Mouse (Mus musculus) cerebellum, adult 9-11 months (tissue): ENCODE data around the gene Adcy10.
A peak's percentile ranks its signal among the peaks of the same experiment; 100 is the strongest.

Experiments
- DNase-seq: peaks from one replicate; pipeline ENCODE4 v3.0.0; 2022

Adcy10 gene

DNA sequence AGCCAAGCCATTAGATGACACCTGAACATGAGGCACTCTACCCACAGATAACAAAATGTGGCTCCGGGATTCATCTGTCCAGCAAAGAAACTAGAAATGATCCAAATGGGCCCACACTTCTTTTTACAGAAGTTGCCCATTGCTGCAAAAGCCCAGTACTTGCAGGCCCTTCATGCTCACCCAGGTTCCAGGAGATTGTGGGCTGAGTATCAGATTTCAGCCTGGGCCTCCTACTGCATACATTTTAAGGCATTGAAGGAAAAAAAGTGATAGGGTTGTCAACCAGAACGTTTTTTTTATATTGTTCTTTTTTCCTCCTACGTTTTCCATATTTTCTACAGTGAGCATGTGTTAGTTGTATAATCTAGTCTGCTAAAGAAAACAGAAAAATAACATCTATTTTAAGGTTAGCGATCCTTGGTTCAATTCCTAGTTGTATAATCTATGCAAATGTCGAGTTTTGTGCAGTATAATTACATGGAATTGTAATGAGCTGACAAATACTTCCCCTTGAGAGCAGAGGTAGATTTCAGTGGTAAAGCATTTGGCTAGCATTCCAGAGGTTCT lies 52.3 kb downstream of the Adcy10 start:
- DNase-seq, result no peak

DNA sequence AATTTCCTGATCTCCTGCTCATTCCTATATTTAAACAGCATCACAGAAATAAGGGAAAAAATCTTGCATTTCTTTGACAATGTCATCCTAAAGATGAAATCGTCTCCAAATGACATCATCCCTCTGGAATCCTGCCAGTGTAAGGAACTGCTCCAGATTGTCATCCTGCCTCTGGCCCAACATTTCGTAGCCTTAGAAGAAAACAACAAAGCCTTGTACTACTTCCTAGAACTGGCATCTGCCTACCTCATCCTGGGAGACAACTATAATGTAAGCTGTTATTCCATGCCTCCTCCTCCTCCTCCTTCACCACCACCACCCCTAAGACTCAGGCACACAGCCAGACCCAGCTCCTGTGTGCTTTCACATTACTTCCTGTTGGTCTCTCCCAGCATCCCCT lies 71.7 kb downstream of the Adcy10 start:
- DNase-seq, result no peak

DNA sequence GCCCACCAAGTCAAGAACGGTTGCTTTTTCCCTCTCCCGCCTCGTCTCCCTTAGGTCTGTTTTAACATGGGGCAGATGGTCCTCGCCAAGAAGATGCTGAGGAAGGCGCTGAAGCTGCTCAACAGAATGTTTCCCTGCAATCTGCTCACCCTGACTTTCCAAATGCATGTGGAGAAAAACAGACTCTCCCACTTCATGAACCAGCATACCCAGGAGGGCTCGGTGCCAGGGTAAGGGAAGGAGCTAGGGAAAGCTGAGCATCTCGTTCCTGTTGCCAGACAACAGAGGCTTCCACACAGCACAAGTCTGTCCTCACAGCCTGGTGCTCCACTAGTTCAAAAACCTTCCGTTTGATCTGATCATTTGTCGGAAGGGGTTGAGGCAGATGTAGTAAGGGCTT lies 74.1 kb downstream of the Adcy10 start:
- DNase-seq, result peak; percentile 75

DNA sequence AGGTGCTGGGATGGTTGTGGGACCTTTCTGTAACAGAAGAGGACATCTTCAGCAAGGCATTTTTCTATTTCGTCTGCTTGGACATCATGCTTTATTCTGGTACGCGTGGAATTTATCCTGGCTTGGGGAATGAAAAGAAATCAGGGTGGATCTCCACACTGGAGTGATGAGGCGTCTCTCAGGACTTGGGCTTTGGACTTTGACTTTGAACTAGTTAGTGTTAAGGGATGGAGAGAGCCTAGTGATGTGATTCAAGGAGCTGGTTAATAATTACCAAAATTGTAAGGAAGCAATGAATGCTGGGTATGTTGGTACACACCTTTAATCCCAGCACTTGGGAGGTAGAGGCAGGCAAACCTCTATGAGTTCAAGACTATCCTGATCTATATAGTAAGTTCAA lies 80.3 kb downstream of the Adcy10 start:
- DNase-seq, result no peak

DNA sequence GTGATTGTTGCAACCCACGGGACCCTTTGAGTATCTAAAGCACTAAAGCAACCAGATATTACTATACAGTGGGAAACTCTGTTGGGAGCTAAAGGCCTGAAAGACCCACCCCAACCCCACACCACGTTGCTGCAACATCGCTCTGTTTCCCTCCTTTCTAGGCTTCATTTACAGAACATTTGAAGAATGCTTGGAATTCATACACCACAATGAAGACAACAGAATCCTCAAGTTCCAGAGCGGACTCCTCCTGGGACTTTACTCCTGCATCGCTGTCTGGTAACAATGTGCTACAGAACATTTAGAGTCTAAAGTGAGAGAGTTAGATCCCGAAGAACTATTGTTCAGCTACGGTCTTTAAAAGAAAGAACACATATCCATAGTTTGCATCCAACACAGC lies 82.5 kb downstream of the Adcy10 start:
- DNase-seq, result no peak

DNA sequence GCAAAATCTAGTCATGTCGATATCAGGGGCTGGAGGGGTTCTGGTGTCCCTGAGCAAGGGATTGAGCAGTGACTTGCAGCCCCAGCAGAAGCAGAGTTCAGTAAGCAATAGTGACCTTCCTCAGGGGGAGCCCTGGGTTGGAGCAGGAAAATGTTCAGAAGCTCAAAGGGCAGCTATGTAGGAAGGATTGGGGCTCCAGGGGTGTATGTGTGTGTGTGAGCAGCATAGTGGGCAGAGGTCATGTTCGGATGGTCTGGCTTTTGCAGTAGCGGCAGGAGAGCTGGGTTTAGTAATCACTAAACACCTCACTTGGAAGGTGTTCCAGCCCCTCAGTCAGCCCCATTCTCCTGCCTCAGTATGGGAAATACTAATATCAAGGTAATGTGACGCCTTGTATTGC lies 91.0 kb downstream of the Adcy10 start:
- no peak for DNase-seq

DNA sequence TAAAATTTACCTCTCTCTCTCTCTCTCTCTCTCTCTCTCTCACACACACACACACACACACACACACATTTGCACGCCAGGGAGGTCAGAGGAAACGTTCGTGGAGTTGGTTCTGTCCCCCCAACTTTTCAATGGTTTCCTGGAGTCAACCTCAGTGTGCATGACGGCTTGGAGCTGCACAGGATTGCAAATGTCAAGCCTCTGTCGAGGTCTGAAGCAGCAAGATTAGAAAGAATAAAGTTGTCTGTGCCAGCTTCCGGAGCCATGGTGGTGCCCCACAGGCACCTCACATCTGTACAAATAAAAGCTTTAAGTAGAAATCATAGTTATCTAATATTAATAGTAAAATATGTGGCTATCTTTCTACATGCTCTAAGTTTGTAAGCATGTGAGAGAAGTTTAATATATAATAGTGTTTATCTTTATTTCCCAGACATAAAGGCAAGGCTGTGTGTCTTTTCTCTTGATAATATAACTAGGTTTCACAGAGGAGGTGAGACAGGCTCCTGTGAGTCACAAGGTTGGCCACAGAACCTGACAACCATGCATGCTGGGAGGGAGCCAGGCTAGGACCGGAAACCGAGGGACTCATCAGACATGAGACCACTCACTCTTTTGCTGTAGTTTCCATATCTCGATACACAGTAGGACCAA lies 91.6 kb downstream of the Adcy10 start:
- DNase-seq, result no peak

DNA sequence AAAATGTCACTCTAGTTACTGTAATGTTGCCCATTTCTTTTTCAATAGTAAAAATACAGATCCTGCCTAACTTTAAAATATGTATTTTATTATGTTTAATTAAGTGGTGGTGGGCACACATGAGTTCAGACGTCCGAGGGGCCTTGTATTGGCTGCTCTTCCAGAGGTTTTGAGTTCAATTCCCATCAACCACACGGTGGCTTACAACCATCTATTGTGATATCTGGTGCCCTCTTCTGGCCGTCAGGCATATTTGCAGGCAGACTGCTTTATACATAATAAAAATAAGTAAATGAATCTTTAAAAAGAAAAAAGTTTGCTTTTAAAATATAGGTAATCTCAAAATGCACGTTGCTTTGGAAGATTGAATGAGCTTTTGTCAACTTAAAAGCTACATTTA lies 94.3 kb downstream of the Adcy10 start:
- no peak for DNase-seq

DNA sequence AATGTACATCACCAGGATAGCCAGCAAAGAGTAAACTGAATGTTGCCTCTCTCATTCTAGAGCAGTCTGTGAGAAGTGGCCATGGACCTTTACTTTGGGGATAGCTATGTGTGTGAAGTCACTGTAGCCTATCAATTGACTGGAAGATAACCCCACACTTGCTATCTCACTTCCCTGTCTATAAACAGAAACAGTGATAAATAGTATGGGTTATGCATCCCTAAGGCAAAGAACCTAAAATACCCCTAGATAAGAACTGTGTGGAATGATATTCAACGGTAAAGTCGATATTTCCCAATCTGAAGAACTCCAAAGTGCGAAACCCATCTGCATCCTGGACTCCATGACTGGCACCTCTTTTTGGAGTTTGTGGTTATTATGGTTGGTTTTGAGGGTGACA lies 96.3 kb downstream of the Adcy10 start:
- DNase-seq, result no peak

DNA sequence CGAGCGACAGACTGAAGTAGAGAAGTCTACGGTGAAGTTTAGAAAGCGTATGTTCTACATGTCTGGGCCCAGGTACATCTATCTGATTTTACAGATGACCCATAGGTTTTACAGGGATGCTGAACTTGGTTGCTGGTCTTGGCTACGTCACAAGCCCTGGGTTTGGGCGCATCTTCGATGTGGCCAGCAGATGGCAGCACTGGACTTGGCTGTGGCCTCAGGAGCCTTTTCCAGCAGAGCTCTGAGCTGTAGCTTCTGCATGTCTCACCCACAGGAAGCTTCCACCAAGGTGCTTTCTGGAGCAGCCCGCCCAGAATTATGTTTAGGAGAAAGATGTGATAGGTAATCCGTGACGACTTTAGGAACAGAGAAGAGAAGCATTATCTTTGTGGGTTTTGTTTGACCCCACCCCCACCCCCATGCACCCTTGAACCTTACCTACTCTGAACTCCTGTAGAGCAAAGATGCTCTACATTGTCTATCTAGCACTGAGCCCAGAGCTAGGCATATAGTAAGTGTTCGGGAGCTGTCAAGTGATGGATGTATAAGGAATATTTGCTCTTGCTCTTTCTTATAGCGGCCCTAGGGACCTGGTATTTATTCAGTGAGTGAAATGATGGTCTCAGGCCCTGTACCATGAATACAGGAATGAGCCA lies 98.7 kb downstream of the Adcy10 start:
- DNase-seq, result peak; percentile 89

DNA sequence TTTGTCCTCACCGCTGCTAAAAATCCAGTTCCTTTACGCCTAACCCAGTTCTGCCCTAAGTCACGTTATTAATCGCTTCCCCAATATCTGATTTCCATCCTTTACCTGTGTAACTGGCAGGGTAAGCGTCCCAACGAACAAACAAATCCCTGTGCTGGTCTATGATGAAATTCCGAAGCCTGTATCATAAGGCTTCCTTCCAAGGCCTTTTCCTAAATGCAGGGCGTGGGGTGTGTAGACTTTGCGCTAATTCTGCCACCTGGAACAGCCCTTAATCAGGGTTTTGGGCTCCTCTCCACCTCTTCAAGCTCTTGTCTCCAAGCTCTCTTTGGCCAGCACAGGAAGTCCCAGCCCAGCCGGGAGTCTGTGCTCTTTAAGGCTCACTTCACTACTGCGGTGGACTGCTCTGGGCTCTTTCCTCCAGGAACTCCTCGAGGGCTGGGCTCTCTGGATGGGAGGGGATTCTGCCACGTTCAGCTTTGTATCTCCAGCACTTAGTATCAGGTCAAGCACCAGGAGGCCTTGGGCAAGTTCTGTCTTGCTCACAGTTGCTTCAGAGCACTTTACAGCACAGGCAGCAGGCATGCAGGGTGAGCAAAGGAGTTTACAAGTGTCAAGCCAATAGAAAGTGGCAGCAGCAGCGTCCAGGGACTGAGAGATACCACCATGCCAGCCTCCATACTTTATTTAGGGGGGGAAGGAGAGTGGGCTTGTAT lies 100.6 kb downstream of the Adcy10 start:
- DNase-seq, result no peak

DNA sequence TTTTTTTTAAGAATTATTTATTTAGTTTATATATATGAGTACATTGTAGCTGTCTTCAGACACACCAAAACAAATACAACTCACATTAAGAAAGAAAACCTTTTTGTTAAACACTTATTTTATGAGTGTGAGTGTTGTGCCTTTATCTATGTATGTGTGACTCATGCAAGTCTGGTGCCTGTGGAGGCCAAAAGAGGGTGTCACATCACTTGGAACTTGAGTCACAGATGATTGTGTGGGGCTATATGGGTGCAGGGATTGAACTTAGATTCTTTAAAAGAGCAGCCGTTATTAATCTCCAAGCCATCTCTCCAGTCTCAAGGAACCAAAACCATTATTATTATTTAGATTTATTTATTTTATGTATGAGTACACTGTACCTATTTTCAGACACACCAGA lies 101.4 kb downstream of the Adcy10 start:
- no peak for DNase-seq

DNA sequence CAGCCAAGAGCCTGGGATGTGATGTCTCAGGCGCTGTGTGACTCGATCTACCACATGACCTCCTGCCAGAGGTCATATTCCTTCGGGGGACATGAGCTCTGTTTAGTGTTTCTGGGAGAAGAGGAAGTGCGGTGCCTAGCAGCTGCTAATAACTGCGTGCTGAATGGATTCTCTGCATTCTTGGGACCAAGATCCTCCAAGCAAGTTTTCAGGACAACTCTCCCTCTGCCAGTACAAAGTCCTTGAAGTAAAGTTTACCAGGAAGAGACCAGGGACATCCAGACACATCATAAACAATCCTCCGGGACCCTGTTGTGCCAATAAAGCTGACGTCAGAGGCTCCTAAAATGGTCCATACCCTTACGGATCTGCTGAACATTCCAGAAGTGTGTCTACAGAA lies 102.9 kb downstream of the Adcy10 start:
- DNase-seq, result no peak

DNA sequence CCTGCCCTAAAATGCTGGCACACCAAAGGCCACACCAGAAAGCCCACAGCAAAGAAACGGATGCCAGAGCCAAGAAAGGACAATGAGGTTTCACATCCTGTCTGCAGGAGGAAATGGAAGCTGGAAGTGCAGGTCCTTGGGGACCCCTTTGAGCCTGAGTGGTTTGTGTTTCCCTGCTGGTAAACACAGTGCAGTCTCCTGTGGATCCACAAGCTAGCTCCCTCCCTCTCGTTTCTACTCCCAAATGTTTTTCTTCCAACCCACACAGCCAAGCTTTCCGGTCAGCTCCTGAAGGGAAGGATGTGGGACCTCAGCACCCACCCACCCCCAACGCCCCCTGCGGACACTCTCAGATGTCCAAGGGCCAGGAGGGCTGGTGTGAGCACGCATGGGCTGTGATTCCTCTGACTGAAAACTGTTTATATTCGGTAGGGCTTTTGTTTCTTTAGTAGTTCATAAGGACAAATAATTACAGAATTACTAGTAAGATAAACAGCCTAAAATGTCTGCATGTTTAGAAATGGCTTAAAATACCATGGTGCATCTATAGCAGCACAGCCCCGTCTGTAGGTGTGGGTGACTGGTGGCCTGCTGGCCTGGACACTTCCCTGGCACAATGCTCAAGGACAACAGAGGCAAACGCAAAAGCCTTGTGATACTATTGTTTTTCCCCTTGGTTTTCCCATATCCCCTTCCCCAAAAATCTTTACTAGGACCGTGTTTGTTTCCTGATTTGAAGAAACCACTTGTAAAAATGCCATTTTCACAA lies 104.5 kb downstream of the Adcy10 start:
- DNase-seq, result no peak

DNA sequence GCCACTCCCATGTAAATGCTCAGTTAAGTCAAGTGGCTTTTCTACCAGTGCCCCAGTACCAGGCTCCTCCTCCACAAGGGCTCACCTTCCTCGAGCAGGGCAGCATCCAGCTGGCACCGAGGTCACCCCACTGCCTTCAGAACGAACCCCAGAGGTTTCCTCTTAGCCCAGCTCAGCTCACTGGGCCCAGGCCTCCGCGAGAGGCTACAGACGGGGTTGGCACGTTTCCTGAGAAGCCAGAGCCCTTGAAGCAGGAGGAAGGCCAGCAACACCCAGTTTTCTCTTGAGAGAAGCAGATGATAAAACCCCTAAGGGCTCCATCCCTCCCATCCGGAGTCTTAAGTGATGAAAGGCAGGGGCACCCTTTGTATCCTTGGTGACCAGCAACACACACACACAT lies 105.8 kb downstream of the Adcy10 start:
- no peak for DNase-seq

DNA sequence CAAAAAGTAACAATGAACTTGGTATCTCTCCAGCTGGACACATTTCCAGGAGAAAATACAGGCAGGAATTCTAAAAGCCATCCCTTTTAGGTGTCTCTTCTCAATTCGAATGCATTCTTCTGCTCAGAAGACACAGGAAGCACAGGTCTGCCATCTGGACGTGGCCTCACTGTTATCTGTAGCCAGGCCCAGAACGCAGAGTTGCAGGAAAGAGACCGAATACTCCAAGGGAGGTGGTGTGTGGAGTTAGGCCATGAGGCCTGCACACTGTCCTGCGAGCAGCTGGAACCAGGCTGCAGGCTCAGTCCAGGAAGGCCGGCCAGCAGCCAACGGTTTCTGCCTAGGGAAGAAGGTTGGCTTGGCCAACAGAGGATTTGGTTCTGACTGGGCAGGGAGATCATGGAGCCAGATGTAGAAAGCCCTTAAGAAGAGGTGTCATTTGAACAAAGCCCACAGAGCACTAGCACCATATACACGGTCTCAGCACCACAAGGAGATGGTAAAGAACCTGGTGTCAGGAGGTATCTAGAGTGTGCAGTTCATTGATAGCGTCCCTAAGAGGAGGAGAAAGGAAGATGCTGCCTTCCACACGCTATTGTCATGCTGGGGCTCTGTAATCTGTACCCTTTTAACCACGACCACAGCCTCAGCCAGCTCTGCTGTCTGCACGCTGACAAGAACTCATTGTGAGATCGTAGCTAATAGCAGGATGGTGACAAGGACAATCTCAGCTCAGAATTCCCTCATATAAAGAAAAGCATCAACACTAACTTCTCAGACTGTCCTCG lies 107.5 kb downstream of the Adcy10 start:
- DNase-seq, result no peak

DNA sequence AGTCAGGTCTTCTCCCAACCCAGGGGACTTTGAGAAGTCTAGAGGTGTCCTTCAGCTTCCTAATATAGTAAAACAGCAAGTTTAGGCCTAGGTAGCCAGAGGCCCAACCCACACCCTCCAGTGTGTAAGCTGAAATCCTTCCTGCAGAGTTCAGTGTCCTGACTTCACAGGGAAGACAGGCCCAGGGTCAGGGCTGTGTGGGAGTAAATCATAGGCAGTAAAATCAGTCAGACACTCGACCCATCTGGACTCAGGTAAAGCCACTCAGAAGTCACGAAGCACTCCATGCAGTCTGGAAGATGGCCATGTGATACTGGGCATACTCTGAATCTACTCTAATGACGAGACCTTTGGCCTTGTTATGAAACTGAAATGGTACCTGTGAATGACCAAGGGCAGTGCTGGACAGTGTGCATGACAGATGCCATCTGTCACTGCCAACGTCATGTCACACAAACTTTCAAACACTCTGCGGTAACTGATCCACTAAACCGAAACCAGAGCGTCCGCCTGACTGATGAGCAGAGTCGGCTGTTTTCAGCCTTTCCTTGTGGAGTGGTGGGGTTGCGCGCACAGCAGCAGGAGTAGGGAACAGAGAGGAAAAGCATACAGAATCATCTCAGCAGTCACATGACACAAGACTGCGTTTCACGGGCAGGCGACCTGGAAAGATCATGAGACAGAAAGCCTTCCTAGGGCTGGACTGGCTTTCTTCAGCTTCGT lies 109.9 kb downstream of the Adcy10 start:
- no peak for DNase-seq

DNA sequence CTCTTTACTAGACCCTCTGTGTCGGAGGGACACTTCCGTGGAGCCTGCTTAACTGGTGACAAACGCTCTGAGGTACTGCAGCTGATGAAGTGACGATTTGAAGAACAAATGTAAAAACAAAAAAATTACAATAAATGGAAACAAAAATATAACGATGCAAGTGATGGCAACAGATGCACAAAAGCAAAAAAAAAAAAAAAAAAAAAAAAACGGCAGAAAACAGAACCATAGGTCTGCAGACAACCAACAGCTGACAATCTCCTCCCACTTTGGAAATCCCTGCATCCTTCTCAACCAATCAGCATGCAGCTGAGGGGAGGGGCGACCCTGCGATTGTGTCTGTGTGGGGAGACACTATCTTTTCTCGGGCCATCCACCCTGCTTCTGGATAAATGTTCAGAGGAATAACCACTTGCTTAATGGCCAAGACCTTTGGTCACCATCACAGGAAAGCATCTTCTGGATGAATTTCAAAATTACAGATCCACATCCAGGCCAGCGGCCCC lies 116.8 kb downstream of the Adcy10 start:
- DNase-seq, result no peak

DNA sequence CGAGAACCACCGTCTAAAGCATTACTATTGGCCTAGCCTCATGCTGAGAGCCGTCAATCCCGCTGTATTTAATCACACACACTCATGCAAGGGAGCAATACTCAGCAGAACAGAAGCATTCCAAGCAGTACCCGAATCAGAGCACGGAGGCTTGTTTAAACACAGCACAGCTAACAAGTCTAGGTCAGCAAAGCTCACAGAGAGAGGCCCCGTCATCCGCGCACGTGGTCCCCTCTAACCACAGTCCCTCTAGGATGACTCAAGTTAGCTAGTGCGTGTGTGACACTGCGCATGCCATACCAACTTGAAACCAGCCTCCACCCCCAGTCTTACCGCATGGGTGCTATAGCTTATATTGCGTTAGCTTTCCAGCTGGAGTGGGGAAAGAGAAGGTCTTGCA lies 118.2 kb downstream of the Adcy10 start:
- DNase-seq, result no peak

DNA sequence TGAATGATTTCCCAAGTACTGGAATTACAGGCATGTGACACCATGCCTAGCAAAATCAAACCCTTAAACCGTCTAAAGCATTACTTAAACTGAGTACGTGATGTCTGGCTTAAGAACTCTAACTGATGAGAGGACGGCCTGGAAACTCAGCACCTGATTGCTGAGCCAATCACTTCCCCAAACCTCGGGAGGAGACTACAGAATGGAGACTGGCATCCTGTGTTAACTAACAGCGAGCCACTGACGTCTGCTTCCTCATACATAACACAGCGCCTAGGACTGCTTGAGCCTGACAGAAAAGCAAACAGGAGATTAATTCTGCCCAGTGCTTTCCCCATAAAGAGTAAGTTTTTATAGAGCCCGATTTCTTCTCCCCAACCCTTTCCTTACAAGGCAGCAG lies 119.2 kb downstream of the Adcy10 start:
- no peak for DNase-seq

DNA sequence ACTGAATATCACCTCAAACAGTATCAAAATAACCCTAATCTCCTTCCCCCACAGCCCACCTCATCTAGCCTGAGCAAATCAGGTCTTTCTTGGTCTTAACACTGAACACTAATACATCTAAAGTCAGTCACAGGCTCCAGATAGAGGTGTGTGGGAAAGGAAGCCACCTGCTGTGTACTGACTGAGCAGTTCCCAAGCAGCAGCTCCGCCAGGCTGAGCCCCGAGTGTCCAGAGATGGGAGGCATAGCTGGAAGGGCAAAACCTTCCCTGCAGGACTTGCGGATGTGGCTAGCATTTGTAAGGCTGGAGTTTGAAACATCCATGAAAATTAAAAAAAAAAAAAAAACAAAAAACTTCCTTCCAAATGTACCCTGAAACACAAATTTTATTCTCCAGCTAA lies 120.1 kb downstream of the Adcy10 start:
- no peak for DNase-seq

DNA sequence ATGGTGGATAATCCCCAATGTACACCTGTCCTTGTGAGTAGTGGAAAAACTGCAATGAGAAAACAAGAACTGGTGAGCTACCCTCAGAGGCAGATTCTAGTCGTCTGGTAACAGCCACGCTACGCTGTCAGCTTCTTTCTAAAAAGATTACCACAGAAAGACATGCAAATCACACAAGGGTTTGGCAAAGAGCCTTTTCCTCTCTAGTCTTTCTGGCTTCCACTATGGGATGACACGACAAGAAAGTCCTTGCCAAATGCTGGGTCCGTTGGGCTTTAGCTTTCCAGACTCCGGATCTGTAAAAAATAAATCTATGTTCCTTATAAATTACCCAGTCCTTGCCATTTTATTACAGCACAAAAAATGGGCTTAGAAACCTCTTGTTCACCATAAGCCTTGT lies 120.8 kb downstream of the Adcy10 start:
- DNase-seq, result no peak
